Mouse (Mus musculus) hindbrain, embryonic 12.5 days (tissue): ENCODE measurements around the gene Cd72. TPM values are rescaled to one million over a fixed set of nuclear protein-coding genes. Genes with fewer than 3 reads are reported as not detected.

Source experiments
- ATAC-seq: fragments of 200-750 bp; cut with Nextera tagmentation; 2 replicates; pipeline ENCODE4 v1.8.0; 2017; ENCODE audit warnings: moderate TSS enrichment; ENCODE audit not compliant: low FRiP score
- H3K27ac ChIP-seq: fragments of 300-500 bp; sonication (generic); 2 replicates; pipeline ENCODE4 v1.5.1; 2016; ENCODE audit warnings: mild to moderate bottlenecking
- H3K27me3 ChIP-seq: fragments of 300-500 bp; sonication (generic); 2 replicates; pipeline ENCODE4 v1.6.1; 2016; ENCODE audit warnings: mild to moderate bottlenecking
- H3K36me3 ChIP-seq: fragments of 300-500 bp; sonication (generic); 2 replicates; pipeline ENCODE4 v1.6.1; 2016; ENCODE audit warnings: mild to moderate bottlenecking
- H3K4me1 ChIP-seq: fragments of 300-500 bp; sonication (generic); 2 replicates; pipeline ENCODE4 v1.6.1; 2016
- H3K4me2 ChIP-seq: fragments of 300-500 bp; sonication (generic); replicated peaks from 2 replicates; pipeline ENCODE4 v1.6.1; 2016; ENCODE audit warnings: mild to moderate bottlenecking
- H3K4me3 ChIP-seq: fragments of 300-500 bp; sonication (generic); 2 replicates; pipeline ENCODE4 v1.5.1; 2016; ENCODE audit warnings: mild to moderate bottlenecking
- H3K9ac ChIP-seq: fragments of 300-500 bp; sonication (generic); 2 replicates; pipeline ENCODE4 v1.6.1; 2016; ENCODE audit warnings: mild to moderate bottlenecking, moderate library complexity
- H3K9me3 ChIP-seq: fragments of 300-500 bp; sonication (generic); replicated peaks from 2 replicates; pipeline ENCODE4 v1.6.1; 2016; ENCODE audit warnings: mild to moderate bottlenecking
- WGBS: fragments of 180-500 bp; shearing (Covaris S2); methylation state at CpG from one replicate; pipeline ENCODE4 v1.1.7; 2016; 5-methylcytosine and 5-hydroxymethylcytosine counted together
- polyA plus RNA-seq: library from polyadenylated mRNA; unstranded; fragments of >200 nt; fragmentation: Nextera tagmentation; extraction: Ambion mirVana; gene quantifications from 2 replicates; pipeline ENCODE4 v1.2.1, GENCODE M21; 2016

Cd72 gene
- polyA plus RNA-seq, 1 experiment from 2014 or later: 3.8 TPM

DNA sequence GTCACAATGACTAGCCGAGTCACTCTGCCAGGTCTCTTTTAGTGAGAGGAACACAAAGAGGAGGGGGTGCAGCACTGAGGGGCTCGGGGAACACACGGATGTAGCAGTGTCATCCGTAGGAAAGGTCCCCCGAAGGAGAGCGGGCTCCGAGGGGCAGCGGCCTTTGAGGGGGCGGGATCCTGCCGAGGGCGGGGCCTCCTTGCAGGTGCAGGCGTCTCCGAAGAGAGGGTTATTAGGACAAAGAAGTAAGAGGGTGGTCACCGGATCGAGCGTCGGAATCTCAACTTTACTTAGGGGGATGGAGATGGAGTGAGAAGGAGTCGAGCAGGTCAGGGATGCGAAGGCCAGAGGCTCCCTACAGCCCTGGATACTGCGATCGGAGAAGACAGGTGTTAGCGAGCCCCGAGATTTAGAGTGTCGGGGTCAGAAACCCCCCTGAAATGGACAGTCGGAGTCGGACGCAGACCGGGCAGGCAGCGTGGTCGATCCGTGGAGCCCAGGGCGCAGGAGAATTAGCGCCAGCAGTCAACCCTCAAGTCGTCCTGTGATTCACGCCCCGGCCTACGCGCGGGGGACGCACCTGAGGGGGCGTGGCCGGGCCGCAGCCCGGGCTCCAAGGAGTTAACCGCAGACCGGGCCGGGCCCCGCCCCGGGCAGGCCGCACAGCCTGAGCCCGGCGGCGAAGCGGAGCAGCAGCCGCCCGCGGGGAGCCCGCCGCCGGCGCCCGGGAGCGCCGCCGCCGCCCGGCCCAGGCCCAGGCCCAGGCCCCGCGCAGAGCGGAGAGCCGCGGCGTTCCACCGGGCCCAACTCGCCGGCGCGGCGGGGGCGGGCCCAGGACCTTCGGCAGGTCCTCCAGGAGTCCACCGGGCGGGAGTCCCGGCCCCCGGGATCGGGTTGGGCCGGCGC lies 11.7 kb downstream of the Cd72 start:
- H3K4me3 ChIP-seq: peak overlapping the region; percentile 95
- H3K9ac ChIP-seq: peak overlapping the region; percentile 100
- peak; percentile 74 for ATAC-seq
- under 1% methylated on average over 79 of the region's 88 CpGs for WGBS
- H3K27ac ChIP-seq: peak overlapping the region; percentile 95
- no peaks in the 10 kb centered on the region for H3K9me3 ChIP-seq
- peak overlapping the region; percentile 92 for H3K4me2 ChIP-seq
- H3K4me1 ChIP-seq: peaks cover 13% of the 10 kb centered on the region
- peaks cover 29% of the 10 kb centered on the region for H3K36me3 ChIP-seq
- H3K27me3 ChIP-seq: no peaks in the 10 kb centered on the region

GRCm38 (mm10) chr4:43442044-43442443 lies 12.4 kb downstream of the Cd72 start:
- Histone ChIP-seq H3K9me3 (no peaks in the 10 kb centered on the region), H3K4me3 (peak overlapping the region; percentile 95), H3K27me3 (no peaks in the 10 kb centered on the region), H3K36me3 (peaks cover 23% of the 10 kb centered on the region), H3K27ac (peak overlapping the region; percentile 95), H3K4me1 (peaks cover 13% of the 10 kb centered on the region), H3K4me2 (peak overlapping the region; percentile 92), H3K9ac (peak overlapping the region; percentile 100)
- under 1% methylated on average over 33 of the region's 33 CpGs for WGBS
- peak; percentile 94 for ATAC-seq

DNA sequence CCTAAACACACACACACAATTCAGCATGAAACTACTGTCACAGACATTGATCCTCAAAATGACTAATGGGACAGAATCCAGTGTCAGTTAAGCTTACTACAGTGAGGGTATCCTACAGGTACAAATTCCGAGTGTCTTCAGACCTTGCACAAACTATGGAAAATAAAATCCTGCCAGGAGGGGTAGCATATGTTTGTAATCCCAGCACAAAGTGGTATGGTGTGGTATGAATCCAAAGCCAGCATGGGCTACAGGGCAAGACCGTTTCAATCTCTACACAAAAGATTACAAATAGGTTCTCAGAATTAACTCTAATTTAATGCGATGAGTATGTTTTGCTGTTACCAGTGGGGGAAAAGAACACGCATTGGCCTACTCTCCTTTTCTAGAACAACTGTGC lies 12.8 kb downstream of the Cd72 start, which contains the start of gene Tesk1:
Gene Tesk1, plus strand, starts transcription at position 301 of the 400 bp plus-strand sequence.
- WGBS: 24% methylated on average over 4 of the region's 4 CpGs
- Histone ChIP-seq H3K4me1 (peaks cover 13% of the 10 kb centered on the region), H3K4me2 (peak within 1 kb of the TSS; percentile 92), H3K27ac (peak within 1 kb of the TSS; percentile 95), H3K36me3 (peaks cover 19% of the 10 kb centered on the region), H3K4me3 (peak within 1 kb of the TSS; percentile 95), H3K9ac (peak within 1 kb of the TSS; percentile 100), H3K27me3 (no peaks in the 10 kb centered on the region), H3K9me3 (no peaks in the 10 kb centered on the region)
- ATAC-seq: peak; percentile 9; the same call in 1 of the 2 replicates

- no peak for ATAC-seq
- H3K4me2 ChIP-seq: no peak overlapping the region
These were observed 21.6 kb downstream of the Cd72 start for GRCm38 (mm10) chr4:43432832-43433231.

DNA sequence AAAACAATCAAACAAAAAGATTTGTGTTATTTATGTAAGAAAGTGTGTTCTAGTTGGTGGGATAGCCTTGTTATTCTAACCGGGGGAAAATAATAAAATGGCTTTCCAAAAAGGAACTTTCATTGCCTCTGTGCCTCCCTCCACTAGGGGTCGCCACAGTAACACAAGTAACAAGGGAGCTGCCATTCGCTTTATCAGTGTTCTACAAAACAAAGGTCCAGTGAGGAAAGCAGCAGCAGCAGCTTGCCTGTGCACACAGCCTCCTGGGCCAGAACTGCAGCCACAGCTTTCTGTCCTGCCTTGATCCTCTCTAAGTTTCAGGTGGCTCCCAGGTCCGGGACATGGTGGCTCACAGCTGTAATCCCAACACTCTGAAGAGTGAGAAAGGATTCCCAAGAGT lies 22.7 kb downstream of the Cd72 start:
- 9% methylated on average over 4 of the region's 4 CpGs for WGBS
- Histone ChIP-seq H3K27ac (peak overlapping the region; percentile 79), H3K27me3 (peaks cover 32% of the 10 kb centered on the region), H3K9me3 (no peaks in the 10 kb centered on the region), H3K4me3 (no peak overlapping the region), H3K4me1 (peaks cover 21% of the 10 kb centered on the region), H3K9ac (no peak overlapping the region), H3K4me2 (no peak overlapping the region), H3K36me3 (peaks cover 2% of the 10 kb centered on the region; the same call in 1 of the 2 replicates)
- peak; percentile 48; the same call in 1 of the 2 replicates for ATAC-seq

More at GRCm38 (mm10) chr4:43432832-43433231, 21.6 kb downstream of the Cd72 start:
- 90% methylated on average over 1 of the region's 1 CpGs for WGBS
- H3K9me3 ChIP-seq: no peaks in the 10 kb centered on the region
- no peak overlapping the region for H3K4me3 ChIP-seq
- H3K27me3 ChIP-seq: peaks cover 20% of the 10 kb centered on the region
- H3K9ac ChIP-seq: no peak overlapping the region
- no peaks in the 10 kb centered on the region for H3K36me3 ChIP-seq
- H3K4me1 ChIP-seq: peaks cover 13% of the 10 kb centered on the region
- no peak overlapping the region for H3K27ac ChIP-seq

GRCm38 (mm10) chr4:43428946-43429345 lies 25.5 kb downstream of the Cd72 start, which contains the start of gene Fam166b:
Gene Fam166b (minus strand): TSS chr4:43429134.
- peak within 1 kb of the TSS; percentile 20; the same call in 1 of the 2 replicates for H3K4me2 ChIP-seq
- no peak for ATAC-seq

DNA sequence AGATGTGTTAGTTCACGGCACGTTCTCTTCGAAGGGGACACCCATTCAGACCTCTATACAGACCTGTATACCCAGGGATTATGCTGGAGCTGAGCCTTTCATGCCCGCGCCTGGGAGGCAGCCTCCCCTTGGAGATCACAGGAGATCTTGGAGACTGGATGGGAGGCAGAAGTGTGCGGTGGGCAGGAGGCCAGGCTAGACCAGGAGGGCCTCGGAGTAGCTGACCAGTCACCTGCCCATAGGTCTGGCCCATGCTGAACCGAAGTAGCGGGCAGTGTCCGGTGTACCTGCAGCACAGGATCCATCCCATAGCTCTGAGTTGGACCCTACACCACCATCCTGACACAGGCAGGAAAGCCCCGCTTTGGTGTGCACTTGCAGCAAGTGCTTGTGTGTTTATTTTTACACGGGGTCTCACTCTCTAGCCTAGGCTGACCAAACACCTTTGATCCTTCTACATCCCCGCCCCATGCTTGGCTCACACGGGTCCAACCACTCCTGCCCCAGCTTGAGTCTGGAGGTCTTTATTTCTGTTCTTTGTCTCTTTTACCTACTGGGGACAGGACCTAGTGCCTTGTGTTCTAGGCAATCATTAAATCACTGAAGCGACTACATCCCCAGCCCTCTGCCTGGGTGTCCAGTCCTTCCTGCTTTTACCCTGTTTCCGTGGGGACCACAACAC lies 26.1 kb downstream of the Cd72 start:
- H3K4me1 ChIP-seq: peaks cover 30% of the 10 kb centered on the region
- 26% methylated on average over 16 of the region's 16 CpGs for WGBS
- H3K4me3 ChIP-seq: 0 out of 2 replicates have a peak overlapping the region, but pooled peaks have one; percentile 1
- no peaks in the 10 kb centered on the region for H3K9me3 ChIP-seq
- 0 out of 2 replicates have a peak overlapping the region, but pooled peaks have one; percentile 20 for H3K4me2 ChIP-seq
- H3K9ac ChIP-seq: peak overlapping the region; percentile 24; the same call in 1 of the 2 replicates
- H3K27me3 ChIP-seq: peaks cover 65% of the 10 kb centered on the region
- no peak for ATAC-seq
- H3K27ac ChIP-seq: no peak overlapping the region
- H3K36me3 ChIP-seq: peaks cover 36% of the 10 kb centered on the region

More at GRCm38 (mm10) chr4:43428946-43429345, 25.5 kb downstream of the Cd72 start, which contains the start of gene Fam166b:
- Histone ChIP-seq H3K27ac (no peak within 1 kb of the TSS), H3K9ac (peak within 1 kb of the TSS; percentile 24; the same call in 1 of the 2 replicates), H3K4me1 (peaks cover 30% of the 10 kb centered on the region), H3K4me3 (0 out of 2 replicates have a peak within 1 kb of the TSS, but pooled peaks have one; percentile 1), H3K36me3 (peaks cover 30% of the 10 kb centered on the region), H3K27me3 (peaks cover 59% of the 10 kb centered on the region), H3K9me3 (no peaks in the 10 kb centered on the region)
- 4% methylated on average over 10 of the region's 10 CpGs for WGBS

DNA sequence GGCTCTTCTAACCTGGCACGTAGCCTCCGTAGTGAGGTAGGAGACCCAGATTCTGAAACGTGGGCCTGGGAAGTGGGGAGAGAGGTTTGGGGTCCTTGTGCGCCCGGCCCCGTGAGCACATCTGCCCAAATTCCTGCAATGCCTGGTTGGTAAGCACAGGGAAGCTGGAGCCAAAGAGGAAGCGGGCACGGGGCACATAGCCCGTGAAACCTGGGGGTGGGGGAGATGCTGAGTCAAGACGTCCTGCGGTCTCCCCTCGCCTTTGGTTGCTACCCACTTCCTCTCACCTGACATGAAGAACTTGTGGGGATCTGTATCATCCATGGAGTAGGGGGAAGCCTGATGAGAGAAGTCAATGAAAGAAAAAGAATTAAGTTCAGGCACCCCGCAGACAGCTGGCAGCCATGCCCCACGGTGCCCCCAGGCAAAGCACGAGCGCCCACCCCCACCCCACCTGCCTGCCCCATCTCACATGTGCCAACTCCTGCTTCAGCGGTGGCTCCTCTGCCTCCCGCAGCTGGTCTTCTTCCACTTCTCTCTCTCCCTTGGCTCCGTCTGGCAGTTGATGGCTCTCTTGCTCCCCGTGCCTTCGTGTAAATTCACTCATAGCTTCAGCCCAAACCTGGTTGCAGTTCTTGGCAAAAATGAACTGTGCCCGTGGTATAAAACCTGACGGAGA lies 26.8 kb downstream of the Cd72 start:
- Histone ChIP-seq H3K9me3 (no peaks in the 10 kb centered on the region), H3K4me2 (no peak overlapping the region; the same call in 1 of the 2 replicates), H3K4me1 (peaks cover 30% of the 10 kb centered on the region), H3K27ac (no peak overlapping the region), H3K9ac (peak overlapping the region; percentile 41; the same call in 1 of the 2 replicates), H3K27me3 (peaks cover 72% of the 10 kb centered on the region), H3K4me3 (no peak overlapping the region), H3K36me3 (peaks cover 43% of the 10 kb centered on the region)
- no peak for ATAC-seq
- 24% methylated on average over 23 of the region's 23 CpGs for WGBS

GRCm38 (mm10) chr4:43426487-43426886 lies 27.9 kb downstream of the Cd72 start:
- Histone ChIP-seq H3K27me3 (peaks cover 80% of the 10 kb centered on the region), H3K9me3 (no peaks in the 10 kb centered on the region), H3K4me2 (no peak overlapping the region), H3K36me3 (peaks cover 54% of the 10 kb centered on the region), H3K4me3 (no peak overlapping the region), H3K4me1 (peaks cover 30% of the 10 kb centered on the region), H3K27ac (no peak overlapping the region), H3K9ac (no peak overlapping the region)
- WGBS: 43% methylated on average over 10 of the region's 10 CpGs
- no peak for ATAC-seq

- Histone ChIP-seq H3K4me2 (no peak overlapping the region; the same call in 1 of the 2 replicates), H3K36me3 (peaks cover 57% of the 10 kb centered on the region), H3K9me3 (no peaks in the 10 kb centered on the region), H3K27me3 (peaks cover 80% of the 10 kb centered on the region), H3K4me1 (peaks cover 30% of the 10 kb centered on the region), H3K4me3 (no peak overlapping the region), H3K27ac (no peak overlapping the region), H3K9ac (peak overlapping the region; percentile 51; the same call in 1 of the 2 replicates)
- ATAC-seq: no peak
- 23% methylated on average over 31 of the region's 31 CpGs for WGBS
These were observed 28.6 kb downstream of the Cd72 start for GRCm38 (mm10) chr4:43425648-43426380.

DNA sequence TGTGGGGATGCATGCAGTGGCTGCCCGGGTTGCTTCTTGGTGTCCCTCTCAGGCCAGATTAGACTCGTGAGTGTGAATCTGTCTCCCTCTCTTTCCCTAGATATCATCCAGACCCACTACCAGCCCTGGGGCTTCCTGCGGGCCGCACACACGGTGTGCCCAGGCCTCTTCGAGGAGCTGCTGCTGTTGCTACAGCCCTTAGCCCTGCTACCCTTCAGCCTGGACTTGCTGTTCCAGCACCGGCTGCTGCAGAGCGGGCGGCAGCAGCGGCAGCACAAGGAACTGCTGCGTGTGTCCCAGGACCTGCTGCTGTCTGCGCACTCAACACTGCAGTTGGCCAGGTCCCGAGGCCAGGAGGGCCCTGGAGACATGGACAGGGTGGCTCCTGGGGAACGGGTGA lies 29.2 kb downstream of the Cd72 start:
- 21% methylated on average over 14 of the region's 14 CpGs for whole genome bisulfite sequencing

More for the DNA sequence above, 29.2 kb downstream of the Cd72 start:
- Histone ChIP-seq H3K4me1 (peaks cover 31% of the 10 kb centered on the region), H3K27ac (no peak overlapping the region), H3K4me2 (no peak overlapping the region; the same call in 1 of the 2 replicates), H3K9ac (peak overlapping the region; percentile 51; the same call in 1 of the 2 replicates), H3K9me3 (no peaks in the 10 kb centered on the region), H3K27me3 (peaks cover 78% of the 10 kb centered on the region), H3K36me3 (peaks cover 57% of the 10 kb centered on the region), H3K4me3 (no peak overlapping the region)
- ATAC-seq: no peak
